Mouse (Mus musculus): ENCODE measurements around the gene Braf. TPM values are rescaled to one million over a fixed set of nuclear protein-coding genes. Genes with fewer than 3 reads are reported as not detected.
"Not testable (repeated sequence)": the region's sequence is repeated elsewhere in the genome, so short reads cannot be mapped to it uniquely, and the experiment has no call there.

Gene Braf
- total and polyA plus RNA-seq, 2 experiments from 2014 or later: 4.4 to 22.9 TPM

DNA sequence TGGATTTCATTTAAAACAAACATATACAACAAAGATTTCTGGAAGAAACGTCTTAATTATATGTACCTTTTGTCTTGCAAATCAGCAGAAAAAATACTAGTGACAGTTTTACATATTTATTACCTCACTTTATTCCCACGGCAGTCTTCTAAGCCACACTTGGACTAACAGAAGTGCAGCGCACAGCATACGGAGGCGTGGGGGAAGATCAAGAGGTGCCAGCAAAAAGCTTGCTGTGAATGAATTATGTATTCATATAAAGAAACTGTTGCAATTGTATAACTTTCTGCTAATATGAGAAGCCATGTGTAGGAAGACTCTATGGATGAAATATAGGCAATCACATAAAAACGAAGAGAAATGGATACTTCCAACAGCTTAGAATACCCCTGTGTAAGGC lies 6.7 kb downstream of the Braf start:
- DNase-seq (ENCODE audit: low spot score) (no peak), ATAC-seq (ENCODE audit: insufficient read depth, low read depth) (no peak)
- no peaks in the 10 kb centered on the region for H3K27me3 ChIP-seq (ENCODE audit: control insufficient read depth, insufficient read depth, low read length)
- H3K9ac ChIP-seq (replicated peaks; ENCODE audit: low read depth, low read length): no peak overlapping the region
- H3K4me1 ChIP-seq (ENCODE audit: control insufficient read depth, insufficient read depth): peaks cover 20% of the 10 kb centered on the region
- H3K4me2 ChIP-seq (ENCODE audit: low read depth, low read length): no peak overlapping the region
- no peaks in the 10 kb centered on the region for H3K9me3 ChIP-seq (replicated peaks; ENCODE audit: control insufficient read depth, low read length)
- H3K36me3 ChIP-seq (replicated peaks; ENCODE audit: control insufficient read depth, insufficient read depth, low read length): no peaks in the 10 kb centered on the region
- no peak for TF ChIP-seq EP300 (IDR thresholded peaks at IDR 0.05; ENCODE audit: low read depth)
- TF ChIP-seq CTCF (IDR thresholded peaks at IDR 0.05; ENCODE audit: low read depth): no peak
- no peak overlapping the region for H3K27ac ChIP-seq (ENCODE audit: low read depth)
- 86% methylated on average over 6 of the region's 6 CpGs for WGBS
- H3K4me3 ChIP-seq (ENCODE audit: low read depth, low read length): no peak overlapping the region

GRCm38 (mm10) chr6:39717049-39717448 lies 8.2 kb downstream of the Braf start:
- DNase-seq (ENCODE audit: low spot score) (no peak), ATAC-seq (ENCODE audit: insufficient read depth, low read depth) (no peak)
- no peak overlapping the region for H3K4me3 ChIP-seq (ENCODE audit: low read depth, low read length)
- no peak overlapping the region for H3K4me2 ChIP-seq (ENCODE audit: low read depth, low read length)
- H3K9ac ChIP-seq (replicated peaks; ENCODE audit: low read depth, low read length): no peak overlapping the region
- H3K9me3 ChIP-seq (replicated peaks; ENCODE audit: control insufficient read depth, low read length): no peaks in the 10 kb centered on the region
- no peaks in the 10 kb centered on the region for H3K27me3 ChIP-seq (ENCODE audit: control insufficient read depth, insufficient read depth, low read length)
- H3K4me1 ChIP-seq (ENCODE audit: control insufficient read depth, insufficient read depth): peaks cover 11% of the 10 kb centered on the region
- no peak overlapping the region for H3K27ac ChIP-seq (ENCODE audit: low read depth)
- no peak for TF ChIP-seq EP300 (IDR thresholded peaks at IDR 0.05; ENCODE audit: low read depth)
- TF ChIP-seq CTCF (IDR thresholded peaks at IDR 0.05; ENCODE audit: low read depth): no peak
- 76% methylated on average over 2 of the region's 2 CpGs for WGBS
- H3K36me3 ChIP-seq (replicated peaks; ENCODE audit: control insufficient read depth, insufficient read depth, low read length): no peaks in the 10 kb centered on the region

DNA sequence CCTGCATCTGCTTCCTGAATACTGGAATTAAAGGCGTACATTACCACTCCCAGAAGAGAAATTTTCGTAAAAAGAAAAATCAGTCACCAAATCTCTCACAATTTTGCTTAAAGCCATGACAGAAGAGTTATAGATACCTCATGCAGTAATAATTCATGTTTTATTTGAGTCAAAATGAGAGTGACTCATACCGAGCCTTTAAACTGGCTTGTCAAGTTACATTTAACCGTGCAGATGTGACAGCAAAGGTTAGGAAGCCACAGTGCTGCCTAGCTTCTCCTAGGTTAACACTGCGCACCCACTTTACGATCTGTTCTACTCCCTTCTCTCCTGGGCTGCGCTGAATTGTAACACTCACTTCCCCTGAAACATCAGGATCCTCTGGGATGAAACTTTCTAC lies 10.9 kb downstream of the Braf start:
- ATAC-seq (ENCODE audit: insufficient read depth, low read depth) (no peak), DNase-seq (ENCODE audit: low spot score) (no peak)
- no peaks in the 10 kb centered on the region for H3K36me3 ChIP-seq (replicated peaks; ENCODE audit: control insufficient read depth, insufficient read depth, low read length)
- no peaks in the 10 kb centered on the region for H3K4me1 ChIP-seq (ENCODE audit: control insufficient read depth, insufficient read depth)
- no peak for TF ChIP-seq CTCF (IDR thresholded peaks at IDR 0.05; ENCODE audit: low read depth)
- no peak for TF ChIP-seq EP300 (IDR thresholded peaks at IDR 0.05; ENCODE audit: low read depth)
- no peak overlapping the region for H3K9ac ChIP-seq (replicated peaks; ENCODE audit: low read depth, low read length)
- H3K27me3 ChIP-seq (ENCODE audit: control insufficient read depth, insufficient read depth, low read length): no peaks in the 10 kb centered on the region
- H3K9me3 ChIP-seq (replicated peaks; ENCODE audit: control insufficient read depth, low read length): no peaks in the 10 kb centered on the region
- H3K4me2 ChIP-seq (ENCODE audit: low read depth, low read length): no peak overlapping the region
- H3K27ac ChIP-seq (ENCODE audit: low read depth): no peak overlapping the region
- H3K4me3 ChIP-seq (ENCODE audit: low read depth, low read length): no peak overlapping the region
- WGBS: 86% methylated on average over 7 of the region's 7 CpGs

DNA sequence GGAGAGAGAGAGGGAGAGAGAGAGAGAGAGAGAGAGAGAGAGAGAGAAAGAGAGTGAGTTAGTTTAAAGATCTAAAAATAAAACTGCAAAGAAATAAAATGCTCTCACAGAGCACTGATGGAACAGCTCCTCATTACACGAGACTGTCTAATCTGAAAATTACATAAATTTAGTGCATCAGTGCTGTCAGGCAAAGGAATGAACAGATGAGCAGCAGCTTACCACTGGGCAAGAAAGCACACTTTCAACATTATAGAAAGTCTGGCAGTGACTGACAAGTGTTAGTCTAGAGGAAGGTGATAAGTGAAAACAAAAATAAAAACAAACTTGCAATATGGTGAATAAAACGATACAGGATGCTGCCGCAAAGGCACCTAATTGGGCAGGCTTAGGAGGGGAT lies 11.9 kb downstream of the Braf start:
- no peaks in the 10 kb centered on the region for H3K27me3 ChIP-seq (ENCODE audit: control insufficient read depth, insufficient read depth, low read length)
- no peak for TF ChIP-seq EP300 (IDR thresholded peaks at IDR 0.05; ENCODE audit: low read depth)
- TF ChIP-seq CTCF (IDR thresholded peaks at IDR 0.05; ENCODE audit: low read depth): no peak
- WGBS: 52% methylated on average over 3 of the region's 3 CpGs
- DNase-seq (ENCODE audit: low spot score) (no peak), ATAC-seq (ENCODE audit: insufficient read depth, low read depth) (no peak)
- no peaks in the 10 kb centered on the region for H3K36me3 ChIP-seq (replicated peaks; ENCODE audit: control insufficient read depth, insufficient read depth, low read length)
- H3K4me3 ChIP-seq (ENCODE audit: low read depth, low read length): no peak overlapping the region
- no peak overlapping the region for H3K4me2 ChIP-seq (ENCODE audit: low read depth, low read length)
- H3K27ac ChIP-seq (ENCODE audit: low read depth): no peak overlapping the region
- no peak overlapping the region for H3K9ac ChIP-seq (replicated peaks; ENCODE audit: low read depth, low read length)
- no peaks in the 10 kb centered on the region for H3K4me1 ChIP-seq (ENCODE audit: control insufficient read depth, insufficient read depth)
- H3K9me3 ChIP-seq (replicated peaks; ENCODE audit: control insufficient read depth, low read length): no peaks in the 10 kb centered on the region

DNA sequence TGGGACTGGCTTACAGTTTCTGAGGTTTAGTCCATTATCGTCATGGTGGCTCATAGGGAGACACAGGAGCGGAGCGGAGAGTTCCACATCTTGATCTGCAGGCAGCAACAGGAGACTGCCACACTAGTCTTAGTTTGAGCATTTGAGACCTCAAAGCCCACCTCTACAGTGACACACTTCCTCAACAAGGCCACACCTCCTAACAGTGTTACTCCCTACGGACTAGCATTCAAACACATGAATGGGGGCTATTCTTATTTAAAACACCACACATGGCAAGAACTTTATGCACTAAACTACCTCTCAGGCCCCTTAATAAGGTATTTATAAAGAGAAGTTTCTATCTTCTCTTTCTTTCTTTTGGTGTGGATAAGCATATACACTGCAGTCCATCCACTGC lies 19.6 kb downstream of the Braf start:
- DNase-seq (ENCODE audit: low spot score): no peak
- WGBS: 97% methylated on average over 4 of the region's 4 CpGs
- Histone ChIP-seq H3K4me3 (ENCODE audit: low read depth, low read length) (no peak overlapping the region), H3K36me3 (replicated peaks; ENCODE audit: control insufficient read depth, insufficient read depth, low read length) (no peaks in the 10 kb centered on the region), H3K4me1 (ENCODE audit: control insufficient read depth, insufficient read depth) (no peaks in the 10 kb centered on the region), H3K27ac (ENCODE audit: low read depth) (no peak overlapping the region), H3K9me3 (replicated peaks; ENCODE audit: control insufficient read depth, low read length) (no peaks in the 10 kb centered on the region), H3K9ac (replicated peaks; ENCODE audit: low read depth, low read length) (no peak overlapping the region), H3K27me3 (ENCODE audit: control insufficient read depth, insufficient read depth, low read length) (no peaks in the 10 kb centered on the region), H3K4me2 (ENCODE audit: low read depth, low read length) (no peak overlapping the region)
- TF ChIP-seq CTCF (IDR thresholded peaks at IDR 0.05; ENCODE audit: low read depth) (no peak), EP300 (IDR thresholded peaks at IDR 0.05; ENCODE audit: low read depth) (no peak)
- ATAC-seq (ENCODE audit: insufficient read depth, low read depth): no peak

GRCm38 (mm10) chr6:39693126-39693525 lies 32.1 kb downstream of the Braf start:
- H3K4me3 ChIP-seq (ENCODE audit: low read depth, low read length): no peak overlapping the region
- no peaks in the 10 kb centered on the region for H3K27me3 ChIP-seq (ENCODE audit: control insufficient read depth, insufficient read depth, low read length)
- WGBS: 81% methylated on average over 1 of the region's 1 CpGs
- no peak for TF ChIP-seq CTCF (IDR thresholded peaks at IDR 0.05; ENCODE audit: low read depth)
- H3K36me3 ChIP-seq (replicated peaks; ENCODE audit: control insufficient read depth, insufficient read depth, low read length): no peaks in the 10 kb centered on the region
- ATAC-seq (ENCODE audit: insufficient read depth, low read depth) (no peak), DNase-seq (ENCODE audit: low spot score) (no peak)
- H3K4me1 ChIP-seq (ENCODE audit: control insufficient read depth, insufficient read depth): no peaks in the 10 kb centered on the region
- H3K9ac ChIP-seq (replicated peaks; ENCODE audit: low read depth, low read length): no peak overlapping the region
- no peaks in the 10 kb centered on the region for H3K9me3 ChIP-seq (replicated peaks; ENCODE audit: control insufficient read depth, low read length)
- no peak overlapping the region for H3K4me2 ChIP-seq (ENCODE audit: low read depth, low read length)
- no peak overlapping the region for H3K27ac ChIP-seq (ENCODE audit: low read depth)

DNA sequence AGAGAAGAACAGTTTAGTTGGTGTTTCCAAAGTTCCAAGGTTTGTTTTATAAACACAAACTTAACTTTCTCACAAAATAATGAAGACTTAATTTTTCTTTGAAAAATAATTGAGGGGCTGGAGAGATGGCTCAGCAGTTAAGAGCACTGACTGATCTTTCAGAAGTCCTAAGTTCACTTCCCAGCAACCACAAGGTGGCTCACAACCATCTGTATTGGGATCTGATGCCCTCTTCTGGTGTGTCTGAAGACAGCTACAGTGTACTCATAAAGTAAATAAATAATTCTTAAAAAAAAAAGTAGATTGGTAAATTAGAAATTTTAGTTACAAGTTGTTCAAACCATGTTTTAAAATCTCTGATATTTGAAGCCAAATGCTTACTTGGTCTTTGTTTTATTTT lies 38.4 kb downstream of the Braf start:
- not testable (repeated sequence) for H3K4me1 ChIP-seq (ENCODE audit: control insufficient read depth, insufficient read depth); ATAC-seq (ENCODE audit: insufficient read depth, low read depth); H3K36me3 ChIP-seq (replicated peaks; ENCODE audit: control insufficient read depth, insufficient read depth, low read length); DNase-seq (ENCODE audit: low spot score); H3K9me3 ChIP-seq (replicated peaks; ENCODE audit: control insufficient read depth, low read length); H3K27me3 ChIP-seq (ENCODE audit: control insufficient read depth, insufficient read depth, low read length); H3K27ac ChIP-seq (ENCODE audit: low read depth); H3K4me2 ChIP-seq (ENCODE audit: low read depth, low read length); H3K9ac ChIP-seq (replicated peaks; ENCODE audit: low read depth, low read length); H3K4me3 ChIP-seq (ENCODE audit: low read depth, low read length)
